ENCODE assay signal across 20 mouse cellular contexts in genomic region chr11:98671857-98672256, GRCm38 (mm10). TPM values are rescaled to one million over a fixed set of nuclear protein-coding genes. Genes with fewer than 3 reads are reported as not detected.
DNase-seq lines count a peak whose midpoint lies in the region; ATAC-seq lines count a peak whose summit lies in the region.
"Had no signal": no experiment of that assay in that cellular context is flagged by ENCODE, and none has a peak within 500 bp of the region (broad histone marks: within the 10 kb centered on the region; RNA-seq: fewer than 3 reads in every experiment).

No protein-coding gene starts in this region.

- WGBS in forebrain, embryonic 16.5 days = 63% methylated on average over 5 of the region's 5 CpGs

- H3K4me2 ChIP-seq in forebrain, embryonic 16.5 days (ENCODE audit: low read length) = no peak overlapping the region
- H3K4me2 ChIP-seq: midbrain, embryonic 11.5 days had no signal

- H3K4me1 ChIP-seq in forebrain, embryonic 16.5 days (replicated peaks; ENCODE audit: control insufficient read depth, insufficient read depth, low read length) = no peaks in the 10 kb centered on the region

- peak; percentile 66 to 71 for DNase-seq in adrenal gland, adult (ENCODE audit: inconsistent age in 2 of 2, low spot score in 1 of 2)
- no peak for DNase-seq in adrenal gland, adult 8-10 months
- DNase-seq in urinary bladder, postnatal 36 days (ENCODE audit: low spot score in 2 of 2) = peak; percentile 17 to 46
- no peak for DNase-seq in urinary bladder, adult 2 months (ENCODE audit: low spot score)
- DNase-seq in left cerebral cortex, postnatal 36 days (ENCODE audit: low spot score in 2 of 2) = no peak
- DNase-seq in embryo, embryonic 9.5 days (ENCODE audit: extremely low spot score) = no peak
- DNase-seq: cerebellum, adult 11 months; thymus, adult 2 months had no signal

- no peaks in the 10 kb centered on the region for H3K9me3 ChIP-seq in forebrain, embryonic 16.5 days (ENCODE audit: control insufficient read depth, low read length)

- H3K4me3 ChIP-seq in forebrain, embryonic 16.5 days (replicated peaks; ENCODE audit: low read length) = no peak overlapping the region

- H3K36me3 ChIP-seq in forebrain, embryonic 16.5 days (ENCODE audit: control insufficient read depth, insufficient read depth) = no peaks in the 10 kb centered on the region

- intact Hi-C loops in left cerebral cortex, postnatal 36 days (cut with DNase I) = no loop called here

- 0 out of 2 replicates have a peak, but pooled peaks cover 8% of the 10 kb centered on the region for H3K27me3 ChIP-seq in forebrain, embryonic 16.5 days (replicated peaks; ENCODE audit: control insufficient read depth, insufficient read depth, low read length)

- peak; percentile 75 for ATAC-seq in erythroid progenitor cell, adult 5-6 weeks (replicated peaks; ENCODE audit: low FRiP score, poor library complexity, severe bottlenecking)
- ATAC-seq in forebrain, embryonic 16.5 days = no peak

- no peak overlapping the region for H3K27ac ChIP-seq in forebrain, embryonic 16.5 days (ENCODE audit: low read length)
- H3K27ac ChIP-seq: kidney, postnatal 0 days had no signal

- H3K9ac ChIP-seq in forebrain, embryonic 16.5 days (replicated peaks; ENCODE audit: low read depth, low read length) = no peak overlapping the region

RNA-seq across cellular contexts. Expression of gene Gsdma, which starts 7.7 kb away (rescaled TPM):
- not detected for total RNA-seq in adrenal gland, adult 8-10 months (2022)
- polyA plus RNA-seq in urinary bladder, adult 2 months (2012; rRNA removed) = 0.72 and 0.87 TPM in 2 replicates
- total RNA-seq in erythroid progenitor cell, adult 5-6 weeks (2015; ENCODE audit: low replicate concordance) = not detected in 2 replicates
- total RNA-seq in erythroid progenitor cell, adult 5-6 weeks (2017; ENCODE audit: low replicate concordance) = not detected in 2 replicates
- total RNA-seq in left cerebral cortex, postnatal 36 days (2021) = not detected
- polyA plus RNA-seq in forebrain, embryonic 16.5 days (2015; fragmentation: Nextera tagmentation; extraction: Ambion mirVana) = not detected in 2 replicates
- total RNA-seq: gastrocnemius, postnatal 4 days; layer of hippocampus, postnatal 10 days had no signal
- polyA plus RNA-seq: heart, embryonic 14.5 days; hindbrain, embryonic 11.5 days; intestine, embryonic 14.5 days; lung, embryonic 16.5 days; midbrain, embryonic 11.5 days had no signal

RNA-seq across cellular contexts. Expression of gene Psmd3, which starts 10.5 kb away (rescaled TPM):
- total RNA-seq in adrenal gland, adult 8-10 months (2022) = 100 to 1,000 TPM; 115 to 121 (median 117) TPM
- 108 and 115 TPM in 2 replicates for polyA plus RNA-seq in urinary bladder, adult 2 months (2012; rRNA removed)
- 28.1 and 30.3 TPM in 2 replicates for total RNA-seq in erythroid progenitor cell, adult 5-6 weeks (2015; ENCODE audit: low replicate concordance)
- total RNA-seq in erythroid progenitor cell, adult 5-6 weeks (2017; ENCODE audit: low replicate concordance) = 23.6 and 30.7 TPM in 2 replicates
- 100 to 1,000 TPM; 131 to 145 TPM for total RNA-seq in left cerebral cortex, postnatal 36 days (2021)
- polyA plus RNA-seq in forebrain, embryonic 16.5 days (2015; fragmentation: Nextera tagmentation; extraction: Ambion mirVana) = 197 and 201 TPM in 2 replicates

RNA-seq across cellular contexts. Expression of gene Gsdma2, which starts 25.3 kb away (rescaled TPM):
- total RNA-seq in adrenal gland, adult 8-10 months (2022) = under 1 TPM in 1 of 4 experiments, not detected in 3; 0.63 TPM
- polyA plus RNA-seq in urinary bladder, adult 2 months (2012; rRNA removed) = not detected in 2 replicates
- total RNA-seq in erythroid progenitor cell, adult 5-6 weeks (2015; ENCODE audit: low replicate concordance) = not detected in 2 replicates
- total RNA-seq in erythroid progenitor cell, adult 5-6 weeks (2017; ENCODE audit: low replicate concordance) = not detected in 2 replicates
- not detected for total RNA-seq in left cerebral cortex, postnatal 36 days (2021)
- polyA plus RNA-seq in forebrain, embryonic 16.5 days (2015; fragmentation: Nextera tagmentation; extraction: Ambion mirVana) = not detected in 2 replicates
- total RNA-seq: gastrocnemius, postnatal 4 days; layer of hippocampus, postnatal 10 days had no signal
- polyA plus RNA-seq: embryonic facial prominence, embryonic 14.5 days; heart, embryonic 14.5 days; hindbrain, embryonic 11.5 days; intestine, embryonic 14.5 days; kidney, postnatal 0 days; limb, embryonic 11.5 days; lung, embryonic 16.5 days; midbrain, embryonic 11.5 days had no signal

RNA-seq across cellular contexts. Expression of gene Csf3, which starts 29.2 kb away (rescaled TPM):
- not detected for total RNA-seq in adrenal gland, adult 8-10 months (2022)
- 0.38 and 0.73 TPM in 2 replicates for polyA plus RNA-seq in urinary bladder, adult 2 months (2012; rRNA removed)
- not detected in 2 replicates for total RNA-seq in erythroid progenitor cell, adult 5-6 weeks (2015; ENCODE audit: low replicate concordance)
- total RNA-seq in erythroid progenitor cell, adult 5-6 weeks (2017; ENCODE audit: low replicate concordance) = not detected in 2 replicates
- total RNA-seq in left cerebral cortex, postnatal 36 days (2021) = not detected
- polyA plus RNA-seq in forebrain, embryonic 16.5 days (2015; fragmentation: Nextera tagmentation; extraction: Ambion mirVana) = not detected in 2 replicates
- total RNA-seq: gastrocnemius, postnatal 4 days; layer of hippocampus, postnatal 10 days had no signal
- polyA plus RNA-seq: embryonic facial prominence, embryonic 14.5 days; heart, embryonic 14.5 days; hindbrain, embryonic 11.5 days; intestine, embryonic 14.5 days; lung, embryonic 16.5 days; midbrain, embryonic 11.5 days had no signal

RNA-seq across cellular contexts. Expression of gene Gsdma3, which starts 45.7 kb away (rescaled TPM):
- total RNA-seq in adrenal gland, adult 8-10 months (2022) = 10 to 100 TPM in 1 of 4 experiments, 1 to 10 TPM in 3; 1.5 to 14.3 (median 4.9) TPM
- polyA plus RNA-seq in urinary bladder, adult 2 months (2012; rRNA removed) = not detected in 2 replicates
- not detected in 2 replicates for total RNA-seq in erythroid progenitor cell, adult 5-6 weeks (2015; ENCODE audit: low replicate concordance)
- not detected in 2 replicates for total RNA-seq in erythroid progenitor cell, adult 5-6 weeks (2017; ENCODE audit: low replicate concordance)
- total RNA-seq in left cerebral cortex, postnatal 36 days (2021) = not detected
- not detected in 2 replicates for polyA plus RNA-seq in forebrain, embryonic 16.5 days (2015; fragmentation: Nextera tagmentation; extraction: Ambion mirVana)
- polyA plus RNA-seq: embryonic facial prominence, embryonic 14.5 days; heart, embryonic 14.5 days; hindbrain, embryonic 11.5 days; intestine, embryonic 14.5 days; kidney, postnatal 0 days; limb, embryonic 11.5 days; lung, embryonic 16.5 days; midbrain, embryonic 11.5 days had no signal

Comparison
In these comparisons a context has a peak if more than half of its experiments do, and no peak if none do; other contexts are left out.
1. DNase-seq: peak in adrenal gland, adult (2 of 2) and urinary bladder, postnatal 36 days (2 of 2); none in adrenal gland, adult 8-10 months (single experiment), urinary bladder, adult 2 months (single experiment), left cerebral cortex, postnatal 36 days (0 of 2) and embryo, embryonic 9.5 days (single experiment).